Mouse (Mus musculus) kidney, postnatal 0 days (tissue): ENCODE results near the gene 1500011B03Rik. TPM values are rescaled to one million over a fixed set of nuclear protein-coding genes. Genes with fewer than 3 reads are reported as not detected.
A peak's percentile ranks its signal among the peaks of the same experiment; 100 is the strongest.

ENCODE experiments used
- ATAC-seq: fragments of 200-750 bp; cut with Nextera tagmentation; replicated peaks from 2 replicates; pipeline ENCODE4 v1.8.0; 2017; ENCODE audit warnings: low read depth, moderate number of reproducible peaks, moderate TSS enrichment, moderate library complexity; ENCODE audit not compliant: low FRiP score
- DNase-seq: peaks from one replicate; pipeline ENCODE4 v3.0.0-alpha.2; 2016; ENCODE audit warnings: low spot score
- H3K27ac ChIP-seq: fragments of 300-500 bp; sonication (generic); 2 replicates; pipeline ENCODE4 v1.5.1; 2014; ENCODE audit warnings: mild to moderate bottlenecking
- H3K27me3 ChIP-seq: fragments of 300-500 bp; sonication (generic); 2 replicates; pipeline ENCODE4 v1.6.1; 2014; ENCODE audit warnings: low read length, mixed read lengths; ENCODE audit not compliant: insufficient read depth
- H3K36me3 ChIP-seq: fragments of 300-500 bp; sonication (generic); 2 replicates; pipeline ENCODE4 v1.6.1; 2014; ENCODE audit warnings: low read length, mixed read lengths; ENCODE audit not compliant: insufficient read depth
- H3K4me1 ChIP-seq: fragments of 300-500 bp; sonication (generic); replicated peaks from 2 replicates; pipeline ENCODE4 v1.6.1; 2014; ENCODE audit warnings: antibody characterized with exemption, low read length, mixed read lengths; ENCODE audit not compliant: insufficient read depth
- H3K4me2 ChIP-seq: fragments of 300-500 bp; sonication (generic); 2 replicates; pipeline ENCODE4 v1.6.1; 2014; ENCODE audit warnings: mild to moderate bottlenecking, low read length, moderate library complexity, mixed read lengths
- H3K4me3 ChIP-seq: fragments of 300-500 bp; sonication (generic); replicated peaks from 2 replicates; pipeline ENCODE4 v1.5.1; 2014; ENCODE audit warnings: low read depth, low read length
- H3K9ac ChIP-seq: fragments of 300-500 bp; sonication (generic); 2 replicates; pipeline ENCODE4 v1.6.1; 2014; ENCODE audit warnings: low read depth, low read length
- H3K9me3 ChIP-seq: fragments of 300-500 bp; sonication (generic); replicated peaks from 2 replicates; pipeline ENCODE4 v1.6.1; 2016; ENCODE audit warnings: low read length, inconsistent platforms, mixed read lengths
- CTCF ChIP-seq: IDR thresholded peaks from 2 replicates; pipeline ENCODE4 v1.5.1; 2016; ENCODE audit warnings: antibody characterized with exemption, low read depth, mild to moderate bottlenecking, moderate library complexity
- WGBS: fragments of 180-500 bp; shearing (Covaris S2); extraction: QIAGEN DNeasy Blood & Tissue Kit; methylation state at CpG from one replicate; pipeline ENCODE4 v1.1.7; 2014; 5-methylcytosine and 5-hydroxymethylcytosine counted together
- polyA plus RNA-seq: library from polyadenylated mRNA; unstranded; fragments of >200 nt; fragmentation: Nextera tagmentation; extraction: Ambion mirVana; gene quantifications from 2 replicates; pipeline ENCODE4 v1.2.1, GENCODE M21; 2015

Gene 1500011B03Rik
- polyA plus RNA-seq, 1 experiment from 2014 or later, result 189 TPM

DNA sequence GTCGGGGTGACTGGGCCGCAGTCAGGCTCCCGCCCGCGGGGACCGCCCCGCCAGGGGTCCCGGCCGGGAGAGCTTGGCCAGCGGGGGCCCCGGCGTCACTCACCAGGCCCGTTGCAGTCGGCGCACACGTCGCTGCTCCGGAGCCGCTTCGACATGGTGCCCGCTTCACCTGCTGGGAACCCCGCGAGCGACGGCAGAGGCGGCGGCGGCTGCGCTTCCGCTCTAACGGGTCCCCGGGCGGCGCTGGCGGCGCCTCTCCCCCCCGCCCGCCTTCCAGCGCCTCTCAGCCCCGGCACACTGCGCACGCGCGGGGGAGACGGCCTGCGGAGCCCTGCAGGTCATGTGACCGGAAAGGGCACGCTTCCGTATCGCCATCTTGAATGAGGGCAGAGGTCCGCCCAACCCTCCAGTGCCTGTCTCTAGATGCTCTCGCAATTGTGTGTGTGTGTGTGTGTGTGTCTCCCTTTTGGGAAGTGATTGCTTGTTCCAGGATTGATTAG is 50.0 kb downstream of the 1500011B03Rik start:
- DNase-seq, result peak; percentile 98
- 0% methylated on average over 45 of the region's 52 CpGs for WGBS
- H3K4me2 ChIP-seq, result peak overlapping the region; percentile 95
- no peaks in the 10 kb centered on the region for H3K27me3 ChIP-seq
- H3K4me1 ChIP-seq, result 0 out of 2 replicates have a peak, but pooled peaks cover 4% of the 10 kb centered on the region
- peak; percentile 76 for ATAC-seq
- H3K4me3 ChIP-seq, result peak overlapping the region; percentile 99
- H3K9ac ChIP-seq, result peak overlapping the region; percentile 94
- H3K27ac ChIP-seq, result peak overlapping the region; percentile 92
- TF ChIP-seq CTCF, result no peak
- no peaks in the 10 kb centered on the region for H3K36me3 ChIP-seq
- no peaks in the 10 kb centered on the region for H3K9me3 ChIP-seq

- TF ChIP-seq CTCF, result no peak
- Histone ChIP-seq H3K4me2 (peak overlapping the region; percentile 95), H3K27me3 (no peaks in the 10 kb centered on the region), H3K4me1 (0 out of 2 replicates have a peak, but pooled peaks cover 4% of the 10 kb centered on the region), H3K9me3 (no peaks in the 10 kb centered on the region), H3K36me3 (no peaks in the 10 kb centered on the region), H3K27ac (peak overlapping the region; percentile 92), H3K4me3 (peak overlapping the region; percentile 99), H3K9ac (peak overlapping the region; percentile 94)
- DNase-seq, result peak; percentile 47
- peak; percentile 41 for ATAC-seq
- WGBS, result under 1% methylated on average over 55 of the region's 57 CpGs
Observed at GRCm38 (mm10) chr5:114772456-114773203, 50.6 kb downstream of the 1500011B03Rik start.

GRCm38 (mm10) chr5:114771796-114772195 is 51.5 kb downstream of the 1500011B03Rik start:
- H3K4me1 ChIP-seq, result 0 out of 2 replicates have a peak, but pooled peaks cover 4% of the 10 kb centered on the region
- H3K9me3 ChIP-seq, result no peaks in the 10 kb centered on the region
- ATAC-seq, result no peak
- no peaks in the 10 kb centered on the region for H3K36me3 ChIP-seq
- peak overlapping the region; percentile 95 for H3K4me2 ChIP-seq
- H3K27ac ChIP-seq, result no peak overlapping the region
- H3K27me3 ChIP-seq, result no peaks in the 10 kb centered on the region
- DNase-seq, result no peak
- H3K9ac ChIP-seq, result no peak overlapping the region
- 68% methylated on average over 8 of the region's 8 CpGs for WGBS
- TF ChIP-seq CTCF, result no peak
- H3K4me3 ChIP-seq, result peak overlapping the region; percentile 99; the same call in 1 of the 2 replicates

- ATAC-seq, result no peak
- no peak overlapping the region for H3K4me3 ChIP-seq
Observed at GRCm38 (mm10) chr5:114769786-114770185, 53.5 kb downstream of the 1500011B03Rik start.

GRCm38 (mm10) chr5:114767185-114767584 is 56.1 kb downstream of the 1500011B03Rik start:
- H3K27me3 ChIP-seq, result no peaks in the 10 kb centered on the region
- H3K4me1 ChIP-seq, result 0 out of 2 replicates have a peak, but pooled peaks cover 3% of the 10 kb centered on the region
- no peak overlapping the region for H3K9ac ChIP-seq
- no peak for TF ChIP-seq CTCF
- no peak overlapping the region for H3K4me2 ChIP-seq
- ATAC-seq (no peak), DNase-seq (no peak)
- H3K9me3 ChIP-seq, result no peaks in the 10 kb centered on the region
- no peak overlapping the region for H3K27ac ChIP-seq
- H3K36me3 ChIP-seq, result peaks cover 28% of the 10 kb centered on the region
- H3K4me3 ChIP-seq, result no peak overlapping the region
- 88% methylated on average over 7 of the region's 7 CpGs for WGBS

More at GRCm38 (mm10) chr5:114769786-114770185, 53.5 kb downstream of the 1500011B03Rik start:
- no peak overlapping the region for H3K4me2 ChIP-seq
- no peaks in the 10 kb centered on the region for H3K27me3 ChIP-seq
- 95% methylated on average over 8 of the region's 8 CpGs for WGBS
- no peak overlapping the region for H3K27ac ChIP-seq
- 0 out of 2 replicates have a peak, but pooled peaks cover 10% of the 10 kb centered on the region for H3K36me3 ChIP-seq
- H3K9me3 ChIP-seq, result no peaks in the 10 kb centered on the region
- no peak for TF ChIP-seq CTCF
- H3K4me1 ChIP-seq, result 0 out of 2 replicates have a peak, but pooled peaks cover 4% of the 10 kb centered on the region
- H3K9ac ChIP-seq, result no peak overlapping the region
- DNase-seq, result no peak

- peaks cover 31% of the 10 kb centered on the region for H3K36me3 ChIP-seq
- H3K27me3 ChIP-seq, result no peaks in the 10 kb centered on the region
- DNase-seq (no peak), ATAC-seq (no peak)
- no peak overlapping the region for H3K27ac ChIP-seq
- H3K4me2 ChIP-seq, result no peak overlapping the region
- TF ChIP-seq CTCF, result no peak
- H3K9me3 ChIP-seq, result no peaks in the 10 kb centered on the region
- H3K4me1 ChIP-seq, result no peaks in the 10 kb centered on the region
- 81% methylated on average over 8 of the region's 8 CpGs for WGBS
- no peak overlapping the region for H3K4me3 ChIP-seq
- H3K9ac ChIP-seq, result no peak overlapping the region
Observed at GRCm38 (mm10) chr5:114766686-114767085, 56.6 kb downstream of the 1500011B03Rik start.
